Mouse (Mus musculus) E14TG2a.4 (cell line): Measurements from ENCODE around the gene Lamtor2.
"Not testable (repeated sequence)": the region's sequence is repeated elsewhere in the genome, so short reads cannot be mapped to it uniquely, and the experiment has no call there.

ENCODE experiments used
- H3K27me3 ChIP-seq: 2 replicates; pipeline ENCODE4 v1.6.1; 2014; ENCODE audit warnings: low read length, control low read depth; ENCODE audit not compliant: insufficient read depth
- H3K36me3 ChIP-seq: 2 replicates; pipeline ENCODE4 v1.6.1; 2014; ENCODE audit warnings: low read length, control low read depth; ENCODE audit not compliant: insufficient read depth
- H3K4me1 ChIP-seq: replicated peaks from 2 replicates; pipeline ENCODE4 v1.6.1; 2014; ENCODE audit warnings: low read depth, low read length, control low read depth
- H3K4me3 ChIP-seq: replicated peaks from 2 replicates; pipeline ENCODE4 v1.5.1; 2014; ENCODE audit warnings: mild to moderate bottlenecking, low read length
- H3K9me3 ChIP-seq: 2 replicates; pipeline ENCODE4 v1.6.1; 2014; ENCODE audit warnings: low read length, control low read depth
- CTCF ChIP-seq: conservative IDR thresholded peaks from 2 replicates; pipeline ENCODE4 v1.5.1; 2014; ENCODE audit warnings: low read length
- NANOG ChIP-seq: IDR thresholded peaks from 2 replicates; pipeline ENCODE4 v1.6.1; 2014; ENCODE audit warnings: borderline replicate concordance, low read length, mixed read lengths
- POU5F1 ChIP-seq: IDR thresholded peaks from 2 replicates; pipeline ENCODE4 v1.6.1; 2014; ENCODE audit warnings: low read length, borderline replicate concordance

The Lamtor2 gene

GRCm38 (mm10) chr3:88586640-88587039, 33.8 kb upstream of the Lamtor2 start:
- Histone ChIP-seq H3K4me3 (peak overlapping the region; percentile 48), H3K36me3 (peaks cover 90% of the 10 kb centered on the region), H3K27me3 (no peaks in the 10 kb centered on the region), H3K4me1 (peaks cover 97% of the 10 kb centered on the region), H3K9me3 (no peaks in the 10 kb centered on the region)
- TF ChIP-seq POU5F1 (no peak), NANOG (peak; percentile 47; the same call in 1 of the 2 replicates)

- Histone ChIP-seq H3K27me3 (no peaks in the 10 kb centered on the region), H3K36me3 (peaks cover 91% of the 10 kb centered on the region)
- TF ChIP-seq CTCF (no peak), NANOG (no peak), POU5F1 (no peak)
Measured at GRCm38 (mm10) chr3:88585769-88586168, 32.9 kb upstream of the Lamtor2 start.

GRCm38 (mm10) chr3:88579454-88580117, 26.7 kb upstream of the Lamtor2 start:
- peaks cover 57% of the 10 kb centered on the region for H3K4me1 ChIP-seq
- H3K4me3 ChIP-seq, result peak overlapping the region; percentile 94
- TF ChIP-seq NANOG (no peak), CTCF (no peak), POU5F1 (no peak)
- peaks cover 56% of the 10 kb centered on the region for H3K36me3 ChIP-seq
- H3K9me3 ChIP-seq, result no peaks in the 10 kb centered on the region
- no peaks in the 10 kb centered on the region for H3K27me3 ChIP-seq

More at GRCm38 (mm10) chr3:88585769-88586168, 32.9 kb upstream of the Lamtor2 start:
- H3K9me3 ChIP-seq, result no peaks in the 10 kb centered on the region
- peak overlapping the region; percentile 48 for H3K4me3 ChIP-seq
- H3K4me1 ChIP-seq, result peaks cover 96% of the 10 kb centered on the region

- no peak for TF ChIP-seq POU5F1
- Histone ChIP-seq H3K36me3 (peaks cover 48% of the 10 kb centered on the region), H3K27me3 (no peaks in the 10 kb centered on the region)
Measured at GRCm38 (mm10) chr3:88578498-88579424, 25.9 kb upstream of the Lamtor2 start.

GRCm38 (mm10) chr3:88577846-88578245, 25.0 kb upstream of the Lamtor2 start:
- not testable (repeated sequence) for H3K9me3 ChIP-seq, H3K27me3 ChIP-seq
- Histone ChIP-seq H3K4me1 (peaks cover 54% of the 10 kb centered on the region), H3K36me3 (peaks cover 39% of the 10 kb centered on the region), H3K4me3 (peak overlapping the region; percentile 94)

More at GRCm38 (mm10) chr3:88578498-88579424, 25.9 kb upstream of the Lamtor2 start:
- no peaks in the 10 kb centered on the region for H3K9me3 ChIP-seq
- H3K4me3 ChIP-seq, result peak overlapping the region; percentile 94
- peaks cover 55% of the 10 kb centered on the region for H3K4me1 ChIP-seq

GRCm38 (mm10) chr3:88575540-88575939, 22.7 kb upstream of the Lamtor2 start, which contains the start of gene Ssr2:
Gene Ssr2 (plus strand): TSS chr3:88575876.
- H3K36me3 ChIP-seq, result peaks cover 19% of the 10 kb centered on the region

GRCm38 (mm10) chr3:88573810-88574209, 20.9 kb upstream of the Lamtor2 start:
- Histone ChIP-seq H3K4me3 (no peak overlapping the region), H3K4me1 (peaks cover 47% of the 10 kb centered on the region), H3K36me3 (peaks cover 29% of the 10 kb centered on the region), H3K27me3 (no peaks in the 10 kb centered on the region), H3K9me3 (peaks cover 36% of the 10 kb centered on the region)
- no peak for TF ChIP-seq POU5F1
- TF ChIP-seq CTCF, result no peak
- no peak for TF ChIP-seq NANOG

More at GRCm38 (mm10) chr3:88575540-88575939, 22.7 kb upstream of the Lamtor2 start, which contains the start of gene Ssr2:
- H3K4me1 ChIP-seq, result peaks cover 44% of the 10 kb centered on the region
- peaks cover 19% of the 10 kb centered on the region for H3K9me3 ChIP-seq
- TF ChIP-seq NANOG, result peak; percentile 81
- peak; percentile 87; the same call in 1 of the 2 replicates for TF ChIP-seq POU5F1
- TF ChIP-seq CTCF, result no peak
- peak within 1 kb of the TSS; percentile 94 for H3K4me3 ChIP-seq
- H3K27me3 ChIP-seq, result no peaks in the 10 kb centered on the region

GRCm38 (mm10) chr3:88572835-88573234, 20.0 kb upstream of the Lamtor2 start:
- TF ChIP-seq POU5F1 (no peak), NANOG (no peak), CTCF (no peak)
- H3K27me3 ChIP-seq, result no peaks in the 10 kb centered on the region
- no peak overlapping the region; the same call in 1 of the 2 replicates for H3K4me3 ChIP-seq
- H3K9me3 ChIP-seq, result peaks cover 43% of the 10 kb centered on the region
- H3K36me3 ChIP-seq, result peaks cover 38% of the 10 kb centered on the region
- H3K4me1 ChIP-seq, result peaks cover 48% of the 10 kb centered on the region

GRCm38 (mm10) chr3:88571856-88572255, 19.0 kb upstream of the Lamtor2 start:
- Histone ChIP-seq H3K4me3 (peak overlapping the region; percentile 80; the same call in 1 of the 2 replicates), H3K9me3 (peaks cover 43% of the 10 kb centered on the region), H3K36me3 (peaks cover 46% of the 10 kb centered on the region), H3K4me1 (peaks cover 57% of the 10 kb centered on the region), H3K27me3 (no peaks in the 10 kb centered on the region)
- peak; percentile 91; the same call in 1 of the 2 replicates for TF ChIP-seq POU5F1
- no peak for TF ChIP-seq CTCF
- peak; percentile 100 for TF ChIP-seq NANOG
